Mouse (Mus musculus) left cerebral cortex, adult 18-20 months (tissue): ENCODE measurements around the gene Ddx5. TPM values are rescaled to one million over a fixed set of nuclear protein-coding genes. Genes with fewer than 3 reads are reported as not detected.
"Not testable (repeated sequence)": the region's sequence is repeated elsewhere in the genome, so short reads cannot be mapped to it uniquely, and the experiment has no call there.

Experiments
- DNase-seq, 2 experiments: peaks; one replicate each; pipeline ENCODE4 v3.0.0; 2021 to 2022; ENCODE audit warnings: low spot score in 2 of 2, mixed read lengths in 1 of 2
- long read RNA-seq, 2 experiments: library from polyadenylated mRNA; stranded (forward); transcript quantifications; one replicate each; pipeline ENCODE4 v2.0.0; 2021
- total RNA-seq, 2 experiments: library from RNA; stranded (reverse); gene quantifications; 2 replicates each; pipeline ENCODE4 v1.2.3; 2021

Ddx5 gene
- total RNA-seq = 100 to 1,000 TPM; 670 TPM
- long read RNA-seq, experiment 1, transcript Ddx5-208 (12 exons, 3,593 nt) = minor isoform, 228 of 981 reads
- long read RNA-seq, experiment 1, transcript Ddx5-201 (13 exons, 3,559 nt) = major isoform, 541 of 981 reads
- long read RNA-seq, experiment 1, partial matches to known transcripts = 84 of 981 reads
- long read RNA-seq, experiment 1, other reads (novel, unspliced or antisense) = 128 of 981 reads
- long read RNA-seq, experiment 2, transcript Ddx5-208 (12 exons, 3,593 nt) = minor isoform, 114 of 597 reads
- long read RNA-seq, experiment 2, transcript Ddx5-201 (13 exons, 3,559 nt) = major isoform, 361 of 597 reads
- long read RNA-seq, experiment 2, partial matches to known transcripts = 46 of 597 reads
- long read RNA-seq, experiment 2, other reads (novel, unspliced or antisense) = 76 of 597 reads

DNA sequence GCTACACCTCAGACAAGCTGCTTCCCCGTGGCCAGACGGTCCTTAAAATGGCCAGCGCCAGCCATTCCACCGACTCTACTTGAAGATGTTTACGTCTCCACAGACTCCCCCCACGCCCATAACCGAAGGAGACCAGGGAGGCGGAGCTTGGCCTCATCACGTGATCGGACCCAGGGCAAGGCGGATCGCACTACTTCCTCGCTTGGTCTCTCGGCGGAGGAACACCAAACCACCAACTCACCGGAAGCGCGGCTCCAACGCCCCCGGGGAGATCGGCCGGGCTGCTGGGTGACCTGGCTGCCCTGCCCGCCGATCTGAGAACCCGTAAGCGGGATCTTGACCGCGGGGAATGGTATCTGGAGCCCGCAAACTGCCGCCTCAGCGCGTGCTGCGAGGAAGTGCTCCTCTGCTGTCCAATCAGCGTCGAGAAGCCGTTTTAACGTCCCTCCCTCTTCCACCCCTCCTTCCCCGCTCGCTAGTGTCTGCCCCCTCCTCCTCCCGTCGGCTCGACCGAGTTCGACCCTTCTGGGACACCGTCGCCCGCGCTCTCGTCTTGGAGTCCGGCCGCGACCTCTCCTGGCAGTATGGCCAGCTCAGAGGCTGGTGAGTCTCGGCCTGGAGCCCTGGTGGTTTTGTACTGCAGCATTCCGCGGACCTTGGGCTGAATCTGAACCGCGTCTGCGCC lies at the start of gene Ddx5, which contains the start of gene Cep95:
TSS of gene Ddx5 (minus strand) at position 411 of the 685 bp plus-strand sequence.
TSS of gene Cep95 (plus strand) at position 478 of the 685 bp plus-strand sequence.
- peak; percentile 90 to 95 for DNase-seq

- no peak for DNase-seq
These were observed 39.1 kb upstream of the Ddx5 start for GRCm38 (mm10) chr11:106828079-106828478.

DNA sequence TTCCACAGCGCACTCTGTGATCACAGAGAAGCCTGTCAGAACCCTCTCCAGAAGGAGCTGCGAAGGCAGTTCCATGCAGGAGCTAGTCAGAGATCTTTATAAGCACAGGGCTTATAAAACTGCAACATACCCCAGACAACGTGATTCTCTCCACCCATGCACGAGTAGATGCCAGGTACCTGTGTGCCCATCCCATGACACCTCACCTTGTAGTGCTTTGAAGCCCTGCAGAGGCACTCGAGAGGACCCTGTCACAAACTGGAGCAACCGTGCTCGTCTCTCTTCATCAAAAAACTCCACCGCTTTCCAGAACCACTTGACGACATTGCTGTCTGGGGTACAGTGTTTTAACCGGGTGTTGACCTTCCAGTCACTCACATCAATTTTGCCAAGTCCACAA lies 35.4 kb upstream of the Ddx5 start:
- DNase-seq = no peak

- peak in 1 of 2 experiments; percentile 16 for DNase-seq
These were observed 34.8 kb upstream of the Ddx5 start for GRCm38 (mm10) chr11:106823741-106824140.

DNA sequence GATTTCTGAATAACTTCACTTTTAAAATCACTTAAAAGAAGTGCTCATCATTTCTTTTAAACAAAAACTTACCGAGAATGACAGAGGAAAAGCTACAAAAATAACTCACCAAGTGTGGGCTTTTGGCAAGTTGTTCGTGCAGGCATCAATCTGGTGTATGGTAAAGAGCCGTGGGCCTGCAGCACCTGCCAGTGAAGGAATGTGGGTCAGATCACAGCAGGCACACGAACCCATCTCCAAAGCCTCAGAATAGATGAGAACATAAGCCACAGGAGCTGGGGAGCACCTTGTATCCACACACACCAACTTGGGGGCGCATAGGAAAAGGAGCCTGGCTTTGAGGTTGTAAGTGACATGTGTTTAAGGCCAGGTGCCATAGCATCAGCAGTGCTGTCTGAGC lies 33.9 kb upstream of the Ddx5 start:
- peak; percentile 50 to 72 for DNase-seq

- DNase-seq = no peak
These were observed 33.5 kb upstream of the Ddx5 start for GRCm38 (mm10) chr11:106822491-106822890.

- DNase-seq = peak in 1 of 2 experiments; percentile 1
These were observed 32.4 kb upstream of the Ddx5 start for GRCm38 (mm10) chr11:106821397-106821796.

- DNase-seq = peak; percentile 39 to 40
These were observed 32.0 kb upstream of the Ddx5 start for GRCm38 (mm10) chr11:106820972-106821371.

DNA sequence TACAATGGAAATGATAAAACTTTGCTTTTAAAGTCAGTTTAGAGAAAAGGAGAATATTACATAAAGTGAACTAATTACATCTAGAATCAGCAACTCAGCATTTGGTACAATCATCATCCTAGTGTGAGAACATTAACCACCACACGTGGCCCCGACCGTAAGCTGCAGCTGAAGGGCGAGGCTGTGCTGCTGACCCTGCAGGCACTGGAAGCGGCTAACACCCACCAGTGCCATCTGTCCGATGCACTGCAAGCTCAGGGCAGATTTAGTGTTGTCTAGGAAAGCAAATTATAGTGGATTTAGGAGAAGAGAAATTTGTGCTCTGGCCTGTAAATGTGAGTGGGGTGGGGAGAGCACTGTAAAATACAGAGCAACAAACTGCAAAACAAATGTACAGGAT lies 31.3 kb upstream of the Ddx5 start:
- peak in 1 of 2 experiments; percentile 22 for DNase-seq

DNA sequence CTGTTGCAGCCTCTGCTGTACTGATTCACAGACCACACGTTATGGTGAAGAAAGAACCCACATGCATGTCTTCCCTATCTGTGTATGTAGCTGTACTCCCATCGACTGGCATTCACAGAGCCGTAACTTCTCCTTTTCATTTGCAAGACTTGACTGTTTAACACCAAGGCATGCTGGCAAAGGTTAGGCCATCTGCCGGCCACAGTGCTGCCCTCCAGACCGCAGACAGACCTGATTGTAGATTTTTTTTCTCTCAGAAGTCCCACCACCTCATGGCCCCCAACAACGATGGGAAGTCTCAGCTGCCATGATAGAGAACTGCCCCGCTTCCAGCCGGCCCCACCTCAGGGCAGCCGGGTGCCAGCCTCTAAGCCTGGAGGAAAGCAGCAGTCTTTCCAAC lies 30.6 kb upstream of the Ddx5 start:
- DNase-seq = no peak

- DNase-seq = peak in 1 of 2 experiments; percentile 34
These were observed 29.4 kb upstream of the Ddx5 start for GRCm38 (mm10) chr11:106818341-106818740.

DNA sequence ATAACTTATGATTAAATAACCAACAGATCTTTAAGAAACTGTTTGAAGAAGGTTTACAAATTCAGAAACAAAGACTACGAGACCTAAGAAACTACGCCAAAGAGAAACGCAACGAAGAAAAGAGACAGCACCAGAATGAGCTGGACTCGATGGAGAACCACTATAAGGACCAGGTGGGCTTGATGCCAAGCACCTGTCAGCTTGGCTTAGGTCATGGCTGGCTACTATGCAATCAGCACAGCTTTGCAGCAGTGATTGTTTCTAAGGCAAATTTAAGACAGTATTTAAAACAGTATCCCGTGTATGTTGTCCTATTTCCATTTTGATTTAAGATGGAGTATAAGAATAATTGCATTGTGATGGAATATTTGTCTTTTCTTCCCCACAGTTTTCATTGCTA lies 28.8 kb upstream of the Ddx5 start:
- DNase-seq = peak in 1 of 2 experiments; percentile 2

GRCm38 (mm10) chr11:106817156-106817555 lies 28.2 kb upstream of the Ddx5 start:
- DNase-seq = peak in 1 of 2 experiments; percentile 39

- DNase-seq = no peak
These were observed 27.3 kb upstream of the Ddx5 start for GRCm38 (mm10) chr11:106816316-106816715.

GRCm38 (mm10) chr11:106815761-106816160 lies 26.8 kb upstream of the Ddx5 start:
- peak in 1 of 2 experiments; percentile 4 for DNase-seq

DNA sequence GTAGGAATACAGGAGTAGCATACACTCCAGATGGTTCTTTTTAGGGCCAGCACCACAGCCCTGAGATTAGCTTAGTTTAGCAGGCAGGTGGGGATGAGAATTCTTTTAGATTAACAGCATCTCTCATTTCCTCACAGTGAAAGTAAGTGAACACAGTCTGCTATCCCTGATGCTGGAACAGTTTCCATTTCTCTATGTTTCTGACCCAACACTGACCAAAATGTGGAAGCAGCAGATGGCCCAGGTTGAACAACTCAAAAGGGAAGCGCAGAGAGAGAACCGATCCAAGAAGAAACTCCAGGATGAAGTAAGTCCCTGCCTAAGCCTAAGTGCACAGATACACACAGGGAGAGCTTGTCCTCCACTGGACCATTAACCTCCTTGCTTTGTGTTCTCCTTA lies 26.3 kb upstream of the Ddx5 start:
- no peak for DNase-seq

DNA sequence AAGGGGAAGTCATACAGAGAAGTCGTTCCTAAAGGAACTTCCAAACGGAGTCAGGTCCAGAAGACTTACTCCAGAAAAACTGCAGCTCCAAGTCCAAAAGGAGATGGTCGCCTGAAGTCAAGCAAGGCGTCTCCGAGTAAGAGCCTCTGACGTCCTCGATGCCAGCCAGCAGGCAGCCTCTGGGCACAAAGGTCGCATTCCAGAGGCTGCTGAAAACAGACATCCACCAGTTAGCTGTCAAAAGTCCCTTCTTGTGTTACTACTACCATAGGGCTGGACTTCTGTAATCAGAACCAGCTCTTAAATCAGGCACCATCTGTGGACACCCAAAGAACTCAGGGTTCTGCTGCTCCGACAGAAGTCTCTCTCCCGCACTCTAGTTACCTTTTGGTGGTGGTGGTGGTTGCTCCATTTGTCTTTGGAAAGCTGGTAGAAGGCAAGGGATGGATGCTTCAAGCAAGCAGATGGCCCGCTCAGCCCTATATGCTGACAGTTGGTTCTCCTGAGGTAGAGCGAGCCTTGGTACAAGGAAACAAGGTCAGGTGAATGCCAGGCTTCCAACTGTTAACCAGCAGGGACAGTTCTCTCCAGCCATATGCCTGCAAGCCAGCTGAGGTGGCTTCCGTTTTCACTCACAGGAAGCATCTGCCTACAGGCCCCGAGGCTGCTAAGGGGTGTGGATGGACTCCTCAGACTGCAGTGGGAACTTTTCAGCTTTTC lies 25.8 kb upstream of the Ddx5 start:
- DNase-seq = peak in 1 of 2 experiments; percentile 16

GRCm38 (mm10) chr11:106812410-106813136 lies 23.6 kb upstream of the Ddx5 start:
- DNase-seq = no peak

GRCm38 (mm10) chr11:106807442-106807841 lies 18.5 kb upstream of the Ddx5 start:
- not testable (repeated sequence) for DNase-seq

DNA sequence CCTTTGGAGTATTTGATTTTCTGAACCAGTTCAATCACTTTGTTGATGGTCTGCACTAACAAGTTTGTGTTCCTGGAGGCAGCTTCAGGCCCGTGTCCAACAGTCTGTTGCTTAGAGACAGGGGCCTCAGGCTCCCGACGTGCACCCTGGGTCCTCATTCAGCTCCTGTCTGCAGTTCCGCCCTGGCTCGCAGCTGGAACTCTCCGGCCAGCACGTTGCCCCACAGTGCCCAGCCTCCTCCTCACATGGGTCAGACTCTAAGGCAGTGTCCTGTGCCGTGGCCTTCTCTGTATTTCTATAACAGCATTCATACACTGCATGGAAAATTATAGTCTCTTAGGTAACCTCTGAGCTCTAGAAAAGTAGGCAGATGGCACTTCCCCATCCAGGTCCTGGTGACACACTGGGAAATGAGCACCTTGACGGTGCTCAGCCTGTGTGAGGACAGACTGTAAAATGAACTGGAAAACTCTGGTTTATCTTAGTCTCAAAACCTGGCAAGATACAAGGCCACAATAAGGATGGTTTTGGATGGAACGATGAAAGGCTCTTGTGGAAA lies 13.2 kb upstream of the Ddx5 start:
- no peak for DNase-seq

GRCm38 (mm10) chr11:106795679-106796078 lies 6.7 kb upstream of the Ddx5 start:
- DNase-seq = no peak
